Mouse (Mus musculus) monocyte, adult 5-6 weeks (primary cell): ENCODE measurements around the gene Prkce. TPM values are rescaled to one million over a fixed set of nuclear protein-coding genes. Genes with fewer than 3 reads are reported as not detected.

Experiments
- ATAC-seq: fragments of 153-309, 156-312 bp; replicated peaks from 2 replicates; pipeline ENCODE4 v1.8.0; 2017; ENCODE audit warnings: mild to moderate bottlenecking; ENCODE audit not compliant: low TSS enrichment, insufficient number of reproducible peaks, severe bottlenecking, poor library complexity, low FRiP score
- total RNA-seq: library from RNA; stranded (forward); fragments of 200-1000, 200-491, 200-594 nt; gene quantifications from 3 replicates; pipeline ENCODE4 v1.2.3, GENCODE M21; 2017

The Prkce gene
- total RNA-seq, 1 experiment from 2014 or later, result 21.1 TPM

DNA sequence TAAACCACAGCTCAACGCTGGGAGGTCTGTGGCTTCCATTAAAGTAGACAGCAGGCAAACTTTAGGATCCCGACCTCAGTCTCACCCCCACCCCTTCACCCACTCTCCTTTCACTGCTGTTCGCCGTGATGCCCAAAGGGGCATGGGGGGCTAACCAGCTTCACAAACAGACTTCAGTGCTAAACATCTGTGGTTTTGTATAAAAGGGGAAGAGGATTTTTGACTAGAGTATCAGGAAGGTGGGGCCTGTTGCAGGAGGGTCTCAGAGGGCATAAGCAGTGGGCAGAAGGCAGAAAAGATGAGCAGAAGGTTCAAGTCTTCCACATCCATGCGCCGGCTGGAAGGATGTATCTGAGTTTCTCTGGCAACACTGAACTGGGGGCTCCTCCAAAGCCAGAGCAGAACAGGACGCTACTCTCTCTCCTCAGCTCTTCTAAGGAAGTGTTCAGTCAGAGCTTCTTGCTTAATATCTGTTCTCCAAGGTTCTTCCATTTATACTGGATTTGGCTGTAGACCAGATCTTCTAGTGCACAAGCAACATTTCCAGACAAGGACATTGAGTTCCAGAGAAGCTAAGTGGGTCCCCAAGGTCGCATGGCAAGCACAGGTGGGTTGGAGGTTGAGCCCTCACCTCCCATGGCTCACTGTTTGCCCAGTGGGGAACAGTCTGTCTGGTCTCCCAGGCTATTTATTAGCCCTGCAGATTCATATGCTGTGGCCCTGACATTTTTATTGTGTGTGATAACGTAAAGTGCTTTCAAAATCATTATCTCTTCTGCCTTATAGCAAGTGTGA is 2.8 kb downstream of the Prkce start:
- ATAC-seq, result no peak

- no peak for ATAC-seq
Measured at GRCm38 (mm10) chr17:86175516-86175915, 7.9 kb downstream of the Prkce start.

GRCm38 (mm10) chr17:86176722-86177121 is 9.1 kb downstream of the Prkce start:
- no peak for ATAC-seq

DNA sequence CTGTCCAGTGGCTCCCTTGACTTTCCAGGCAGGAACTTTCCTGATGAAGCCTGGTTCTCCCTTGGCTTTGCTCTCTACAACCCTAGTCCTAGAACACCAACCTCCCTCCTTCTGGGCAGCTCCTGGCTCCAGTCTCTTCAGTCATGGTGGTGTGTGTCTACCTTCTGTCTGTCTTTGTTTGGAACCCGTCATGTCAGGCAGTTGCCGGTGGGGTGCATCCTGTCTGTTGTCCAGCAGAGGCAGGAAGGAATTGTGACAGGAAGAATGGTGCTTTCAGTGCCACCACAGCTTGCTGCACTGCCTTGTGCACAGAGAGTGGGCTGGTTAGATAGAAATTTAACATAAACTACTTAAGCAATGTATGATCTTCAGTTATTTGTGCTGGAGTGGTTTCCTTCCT is 16.2 kb downstream of the Prkce start:
- ATAC-seq, result no peak

DNA sequence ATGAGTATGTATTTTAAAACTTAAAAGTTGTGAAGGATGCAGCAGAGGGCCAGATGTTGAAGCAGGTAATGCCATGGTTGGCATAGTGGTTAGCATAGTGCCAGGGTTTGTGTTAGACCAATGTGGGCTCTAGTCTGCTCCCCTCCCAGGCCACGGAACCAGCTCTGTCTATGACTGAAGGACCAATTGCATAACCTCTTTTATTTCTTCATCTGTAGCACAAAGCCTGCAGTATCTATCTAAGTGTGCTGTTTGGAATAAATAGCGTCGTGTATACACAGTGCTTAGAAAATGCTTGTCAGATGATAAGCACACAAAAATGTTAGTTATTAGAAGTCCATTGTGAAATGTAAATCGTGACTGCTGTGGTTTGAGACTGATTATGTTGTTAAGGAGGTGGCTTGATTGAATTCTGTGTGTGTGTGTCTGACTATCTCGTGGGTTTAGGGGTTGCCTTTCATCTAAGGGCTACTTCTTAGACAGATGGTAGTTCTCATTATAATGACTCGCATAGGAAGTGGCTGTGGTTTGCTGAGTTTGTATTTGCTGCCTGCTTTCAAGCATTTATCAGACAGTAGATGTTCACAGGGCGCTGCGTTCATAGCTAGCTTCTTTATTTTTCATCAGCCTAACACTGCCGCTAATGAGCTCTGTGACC is 17.1 kb downstream of the Prkce start:
- no peak for ATAC-seq

DNA sequence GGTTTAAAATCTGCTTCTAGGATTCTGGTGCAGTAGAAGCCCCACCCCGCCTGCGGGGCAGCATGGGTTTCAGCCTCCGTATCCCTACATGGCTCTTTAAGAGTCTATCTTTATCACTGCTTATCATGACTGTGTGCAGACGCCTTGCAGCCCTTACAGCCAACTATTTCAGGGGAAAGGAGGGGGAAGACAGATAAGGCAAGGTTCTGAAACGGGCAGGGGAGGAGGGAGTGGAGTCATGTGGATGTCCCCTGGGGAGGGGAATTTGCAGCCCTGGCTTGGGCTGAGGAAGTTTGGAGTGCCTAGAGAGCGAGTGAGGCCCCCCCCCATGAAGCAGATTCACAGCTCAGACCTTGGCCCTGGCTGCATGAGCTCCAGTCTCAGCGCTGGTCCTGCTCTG is 18.0 kb downstream of the Prkce start:
- no peak for ATAC-seq

- peak; percentile 92 for ATAC-seq
Measured at GRCm38 (mm10) chr17:86187777-86188176, 20.2 kb downstream of the Prkce start.

DNA sequence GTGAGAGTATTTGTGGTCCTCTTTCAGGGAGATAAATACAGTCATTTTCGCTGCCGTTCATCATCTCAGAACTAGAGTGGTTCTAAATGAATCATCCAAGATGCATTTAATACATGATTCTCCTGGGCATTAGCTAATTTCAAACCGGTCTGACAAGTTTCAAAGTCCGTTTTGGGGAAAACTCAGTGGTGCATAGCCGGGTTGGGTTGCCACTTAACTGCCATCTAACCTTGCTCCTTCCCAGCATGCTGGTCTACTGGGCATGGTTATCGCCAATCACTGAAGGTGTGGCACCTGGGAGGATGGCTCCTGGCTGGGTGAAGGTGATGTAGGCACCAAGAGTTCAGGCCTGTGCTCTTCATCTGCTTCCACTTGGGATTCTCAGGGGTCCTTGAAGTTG is 26.4 kb downstream of the Prkce start:
- no peak for ATAC-seq

DNA sequence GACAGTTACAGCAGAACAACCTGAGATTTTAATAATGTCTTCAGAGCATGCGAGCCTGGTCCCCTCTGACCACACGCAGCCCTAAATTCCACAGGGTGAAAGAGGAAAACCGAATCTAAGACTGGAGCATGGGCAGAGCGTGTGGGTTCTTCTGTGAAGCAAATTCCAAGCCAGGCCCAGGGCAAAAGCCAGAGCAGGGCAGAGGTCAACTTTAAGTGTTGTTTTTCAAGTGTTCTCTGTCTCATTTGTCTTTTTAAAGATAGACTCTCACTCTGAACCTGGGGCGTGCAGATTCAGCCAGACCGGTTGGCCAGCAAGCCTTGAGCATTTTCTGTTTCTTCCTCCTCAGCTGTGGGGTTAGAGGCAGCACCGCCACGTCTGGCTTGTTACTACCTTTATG is 27.3 kb downstream of the Prkce start:
- ATAC-seq, result no peak

DNA sequence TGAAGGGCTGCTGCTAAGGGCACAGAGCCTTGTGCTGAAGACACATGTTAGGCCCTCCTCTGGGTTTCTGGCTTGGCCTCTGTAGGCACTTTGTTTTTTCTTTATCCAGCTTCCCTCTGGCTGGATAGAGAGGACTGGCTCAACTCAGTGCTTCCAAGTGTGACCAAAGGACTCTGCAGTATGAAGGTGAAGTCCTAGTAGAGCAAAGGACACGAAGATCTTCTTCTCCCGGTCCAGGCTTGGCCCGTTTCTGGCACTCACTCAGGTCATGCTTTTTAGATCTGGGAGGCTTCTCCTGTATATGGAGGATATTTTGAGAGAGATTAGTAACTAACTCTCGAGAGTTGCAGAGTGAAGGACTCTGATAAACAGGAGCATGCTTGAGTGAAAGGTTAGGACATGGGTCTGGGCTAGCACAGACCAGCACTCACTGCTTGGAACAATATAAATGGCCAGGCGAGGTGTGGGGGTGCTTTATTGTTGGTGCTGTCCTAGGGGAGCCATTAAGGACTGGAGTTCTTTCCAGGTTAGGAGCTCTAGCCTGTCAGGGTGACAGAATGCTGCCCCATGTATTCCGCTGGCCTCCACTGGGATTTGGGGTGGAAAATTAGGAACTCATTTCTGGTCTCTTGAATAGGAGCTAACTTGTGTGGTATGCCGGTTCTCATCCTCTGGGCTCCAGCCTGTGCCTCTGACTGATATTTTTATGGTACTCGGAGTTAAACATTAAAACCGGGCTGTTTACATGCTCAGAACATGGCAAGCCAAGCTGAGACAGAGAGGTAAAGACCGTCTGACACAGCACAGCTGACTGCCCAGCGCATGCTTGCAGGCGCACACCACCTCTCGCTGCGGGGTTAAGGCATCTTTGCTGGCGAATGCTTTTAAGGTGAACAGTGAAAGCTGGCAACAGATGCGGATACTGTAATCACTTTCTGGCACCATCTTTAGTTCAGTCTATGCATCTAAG is 31.2 kb downstream of the Prkce start:
- ATAC-seq, result no peak

DNA sequence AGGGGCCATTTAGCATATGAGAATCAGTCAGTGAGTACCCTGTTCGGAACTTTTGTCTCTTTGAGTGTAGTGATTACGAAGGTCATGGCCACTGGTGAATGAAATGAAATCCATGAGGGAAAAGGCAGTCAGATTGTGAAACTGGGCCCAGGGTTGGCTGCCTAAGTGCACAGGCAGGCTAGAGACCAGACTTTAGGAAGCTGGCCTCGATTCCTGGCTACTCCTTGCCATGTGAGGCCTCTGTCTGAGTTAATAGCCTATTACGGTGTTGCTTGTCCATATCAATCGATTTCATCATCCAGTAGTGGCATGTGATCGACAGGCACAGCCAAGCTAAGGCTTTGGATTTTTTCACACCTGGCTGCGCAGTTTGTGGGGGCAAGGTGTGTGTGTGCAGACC is 34.4 kb downstream of the Prkce start:
- ATAC-seq, result no peak

- ATAC-seq, result peak; percentile 51; the same call in 1 of the 2 replicates
Measured at GRCm38 (mm10) chr17:86202972-86203371, 35.4 kb downstream of the Prkce start.

- no peak for ATAC-seq
Measured at GRCm38 (mm10) chr17:86203531-86204450, 36.2 kb downstream of the Prkce start.

DNA sequence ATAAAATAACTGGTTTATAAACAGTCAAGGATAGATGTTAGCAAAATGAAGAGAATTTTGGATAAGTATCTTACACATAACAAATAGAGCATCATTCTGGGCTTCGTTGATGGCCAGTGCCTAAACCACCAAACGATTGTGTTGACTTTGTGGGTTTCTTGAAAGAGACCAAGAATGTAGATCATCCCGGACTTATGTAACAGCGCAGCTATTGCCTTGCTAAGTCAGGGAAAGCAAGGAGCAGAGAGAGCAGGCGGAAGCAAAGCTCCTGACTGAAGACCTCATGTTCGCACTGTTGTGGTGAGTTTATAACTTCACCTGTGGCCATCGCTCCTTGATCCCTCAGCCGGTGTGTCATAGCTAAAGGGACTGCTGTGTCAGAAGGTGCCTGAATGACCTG is 38.7 kb downstream of the Prkce start:
- no peak for ATAC-seq

DNA sequence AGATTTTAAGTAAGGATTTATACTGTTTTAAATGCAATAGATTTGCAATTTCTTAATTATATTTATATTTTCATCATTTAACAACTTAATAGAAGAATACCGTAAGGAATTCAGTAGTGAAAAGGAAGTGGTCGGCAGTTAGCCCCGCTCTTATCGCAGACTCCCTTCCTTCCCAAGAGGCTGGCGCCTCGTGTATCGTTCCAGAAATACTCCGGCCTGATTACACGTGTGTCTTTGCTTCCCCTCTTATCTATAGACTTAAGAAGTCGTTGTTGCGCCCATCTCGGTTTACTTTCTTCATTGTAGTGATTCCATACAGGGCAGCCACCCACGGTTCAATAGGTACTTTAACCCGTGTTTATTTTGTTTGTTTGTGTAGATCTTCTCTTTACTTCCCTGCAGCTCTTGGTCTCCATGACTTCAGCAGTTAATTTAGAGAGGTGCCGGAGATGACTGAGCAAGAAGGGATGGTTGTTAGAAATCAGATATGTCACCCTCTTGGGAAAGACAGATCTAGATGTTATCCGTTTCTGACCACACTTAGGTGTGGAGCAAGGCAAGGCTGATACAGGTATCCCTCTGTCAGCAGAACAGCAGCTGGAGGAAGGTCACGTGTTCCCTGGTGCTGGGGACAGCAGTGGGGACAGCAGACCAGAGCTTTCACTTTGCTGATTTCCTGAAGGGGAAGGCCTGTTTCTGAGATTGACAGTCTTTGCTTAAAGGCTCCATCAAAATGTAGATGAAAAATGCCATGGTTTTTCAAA is 40.7 kb downstream of the Prkce start:
- ATAC-seq, result no peak

DNA sequence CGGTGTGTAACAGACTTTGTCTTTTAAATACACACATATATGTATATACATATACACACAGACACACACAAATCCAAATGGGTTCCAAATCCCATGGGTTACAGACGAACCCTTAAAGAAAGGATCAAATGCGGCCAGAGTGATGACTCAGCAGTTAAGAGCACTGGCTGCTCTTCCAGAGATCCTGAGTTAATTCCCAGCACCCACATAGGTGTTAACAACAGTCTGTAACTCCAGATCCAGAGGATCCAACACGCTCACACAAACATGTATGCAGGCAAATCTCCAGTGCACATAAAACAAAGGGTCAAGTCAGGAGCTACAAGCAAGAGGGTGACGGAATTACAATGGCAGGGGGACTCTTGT is 41.2 kb downstream of the Prkce start:
- ATAC-seq, result no peak

- no peak for ATAC-seq
Measured at GRCm38 (mm10) chr17:86209680-86210251, 42.2 kb downstream of the Prkce start.
